Mouse (Mus musculus): ENCODE measurements around the gene Fndc3b. TPM values are rescaled to one million over a fixed set of nuclear protein-coding genes. Genes with fewer than 3 reads are reported as not detected.
A peak's percentile ranks its signal among the peaks of the same experiment; 100 is the strongest.
"Not testable (repeated sequence)": the region's sequence is repeated elsewhere in the genome, so short reads cannot be mapped to it uniquely, and the experiment has no call there.

The Fndc3b gene
- total RNA-seq, 2 experiments from 2014 or later, result 13.0 to 29.8 TPM

GRCm38 (mm10) chr3:27477749-27478148, 233.4 kb downstream of the Fndc3b start:
- not testable (repeated sequence) for ATAC-seq (ENCODE audit: poor library complexity, severe bottlenecking)

GRCm38 (mm10) chr3:27475899-27476298, 235.2 kb downstream of the Fndc3b start:
- ATAC-seq (ENCODE audit: poor library complexity, severe bottlenecking), result no peak

GRCm38 (mm10) chr3:27473801-27474599, 237.1 kb downstream of the Fndc3b start:
- no peak for ATAC-seq (ENCODE audit: poor library complexity, severe bottlenecking)

- ATAC-seq (ENCODE audit: poor library complexity, severe bottlenecking), result no peak
These were observed 238.3 kb downstream of the Fndc3b start for GRCm38 (mm10) chr3:27472846-27473245.

GRCm38 (mm10) chr3:27470781-27471180, 240.3 kb downstream of the Fndc3b start:
- no peak for ATAC-seq (ENCODE audit: poor library complexity, severe bottlenecking)

GRCm38 (mm10) chr3:27469971-27470370, 241.1 kb downstream of the Fndc3b start:
- ATAC-seq (ENCODE audit: poor library complexity, severe bottlenecking), result no peak

- no peak for ATAC-seq (ENCODE audit: poor library complexity, severe bottlenecking)
These were observed 243.5 kb downstream of the Fndc3b start for GRCm38 (mm10) chr3:27467505-27468020.

- ATAC-seq (ENCODE audit: poor library complexity, severe bottlenecking), result no peak
These were observed 244.7 kb downstream of the Fndc3b start for GRCm38 (mm10) chr3:27466297-27466901.

- ATAC-seq (ENCODE audit: poor library complexity, severe bottlenecking), result no peak
These were observed 247.7 kb downstream of the Fndc3b start for GRCm38 (mm10) chr3:27463373-27463772.

GRCm38 (mm10) chr3:27462934-27463333, 248.2 kb downstream of the Fndc3b start:
- no peak for ATAC-seq (ENCODE audit: poor library complexity, severe bottlenecking)

- no peak for ATAC-seq (ENCODE audit: poor library complexity, severe bottlenecking)
These were observed 248.7 kb downstream of the Fndc3b start for GRCm38 (mm10) chr3:27462316-27462902.

- no peak for ATAC-seq (ENCODE audit: poor library complexity, severe bottlenecking)
These were observed 249.2 kb downstream of the Fndc3b start for GRCm38 (mm10) chr3:27461861-27462260.

- peak; percentile 81 for ATAC-seq (ENCODE audit: poor library complexity, severe bottlenecking)
These were observed 250.1 kb downstream of the Fndc3b start for GRCm38 (mm10) chr3:27461037-27461436.

GRCm38 (mm10) chr3:27458416-27458815, 252.7 kb downstream of the Fndc3b start:
- ATAC-seq (ENCODE audit: poor library complexity, severe bottlenecking), result no peak

- peak; percentile 58 for ATAC-seq (ENCODE audit: poor library complexity, severe bottlenecking)
These were observed 254.6 kb downstream of the Fndc3b start for GRCm38 (mm10) chr3:27456514-27456913.

GRCm38 (mm10) chr3:27454402-27455195, 256.5 kb downstream of the Fndc3b start:
- ATAC-seq (ENCODE audit: poor library complexity, severe bottlenecking), result 0 out of 2 replicates have a peak, but pooled peaks have one; percentile 22

GRCm38 (mm10) chr3:27453453-27454098, 257.5 kb downstream of the Fndc3b start:
- ATAC-seq (ENCODE audit: poor library complexity, severe bottlenecking), result no peak

GRCm38 (mm10) chr3:27449447-27449846, 261.7 kb downstream of the Fndc3b start:
- ATAC-seq (ENCODE audit: poor library complexity, severe bottlenecking), result peak; percentile 90

GRCm38 (mm10) chr3:27448367-27448766, 262.7 kb downstream of the Fndc3b start:
- ATAC-seq (ENCODE audit: poor library complexity, severe bottlenecking), result no peak

GRCm38 (mm10) chr3:27439704-27440103, 271.4 kb downstream of the Fndc3b start:
- peak; percentile 84 for ATAC-seq (ENCODE audit: poor library complexity, severe bottlenecking)

Measured in megakaryocyte, adult 5-6 weeks (primary cell).